In genomic region chr7:16284904-16285303, GRCm38 (mm10) we compare ENCODE assay signal across 8 mouse cellular contexts. TPM values are rescaled to one million over a fixed set of nuclear protein-coding genes. Genes with fewer than 3 reads are reported as not detected.
DNase-seq lines count a peak whose midpoint lies in the region; ATAC-seq lines count a peak whose summit lies in the region.

No protein-coding gene starts in this region.

- no peak for ATAC-seq in neural tube, embryonic 11.5 days (ENCODE audit: insufficient read depth, low FRiP score, low TSS enrichment)
- ATAC-seq in limb, embryonic 13.5 days (ENCODE audit: low FRiP score, low read depth): no peak
- ATAC-seq in inflammation-experienced regulatory T-cells, adult 6 months: no peak

- no peaks in the 10 kb centered on the region for H3K9me3 ChIP-seq in heart, embryonic 10.5 days
- H3K9me3 ChIP-seq in neural tube, embryonic 11.5 days (ENCODE audit: control insufficient read depth, low read length): no peaks in the 10 kb centered on the region
- no peaks in the 10 kb centered on the region for H3K9me3 ChIP-seq in limb, embryonic 13.5 days

- peak overlapping the region; percentile 71 for H3K4me3 ChIP-seq in heart, embryonic 10.5 days
- H3K4me3 ChIP-seq in neural tube, embryonic 11.5 days (ENCODE audit: low read depth, low read length): no peak overlapping the region; the same call in 1 of the 2 replicates
- peak overlapping the region; percentile 61 for H3K4me3 ChIP-seq in limb, embryonic 13.5 days

- H3K9ac ChIP-seq in neural tube, embryonic 11.5 days (ENCODE audit: low read length): no peak overlapping the region
- H3K9ac ChIP-seq in limb, embryonic 13.5 days: peak overlapping the region; percentile 51

- 72% methylated on average over 9 of the region's 9 CpGs for WGBS in heart, embryonic 10.5 days
- WGBS in neural tube, embryonic 11.5 days: 71% methylated on average over 9 of the region's 9 CpGs
- 68% methylated on average over 9 of the region's 9 CpGs for WGBS in limb, embryonic 13.5 days

- H3K27ac ChIP-seq in heart, embryonic 10.5 days: 0 out of 2 replicates have a peak overlapping the region, but pooled peaks have one; percentile 98
- no peak overlapping the region for H3K27ac ChIP-seq in neural tube, embryonic 11.5 days (ENCODE audit: low read depth, low read length)
- H3K27ac ChIP-seq in limb, embryonic 13.5 days: peak overlapping the region; percentile 69; the same call in 1 of the 2 replicates

- no peaks in the 10 kb centered on the region for H3K27me3 ChIP-seq in heart, embryonic 10.5 days (ENCODE audit: insufficient read depth, poor library complexity, severe bottlenecking)
- no peaks in the 10 kb centered on the region for H3K27me3 ChIP-seq in neural tube, embryonic 11.5 days (ENCODE audit: control insufficient read depth, insufficient read depth, low read length)
- H3K27me3 ChIP-seq in limb, embryonic 13.5 days: no peaks in the 10 kb centered on the region

- peaks cover 11% of the 10 kb centered on the region; the same call in 1 of the 2 replicates for H3K4me1 ChIP-seq in heart, embryonic 10.5 days
- H3K4me1 ChIP-seq in neural tube, embryonic 11.5 days (ENCODE audit: control insufficient read depth, insufficient read depth, low read length): no peaks in the 10 kb centered on the region; the same call in 1 of the 2 replicates
- peaks cover 12% of the 10 kb centered on the region for H3K4me1 ChIP-seq in limb, embryonic 13.5 days

- H3K4me2 ChIP-seq in neural tube, embryonic 11.5 days (ENCODE audit: low read depth): peak overlapping the region; percentile 42
- H3K4me2 ChIP-seq in limb, embryonic 13.5 days (replicated peaks): peak overlapping the region; percentile 66

- peaks cover 44% of the 10 kb centered on the region for H3K36me3 ChIP-seq in heart, embryonic 10.5 days
- H3K36me3 ChIP-seq in neural tube, embryonic 11.5 days (ENCODE audit: control insufficient read depth, insufficient read depth, low read length): peaks cover 5% of the 10 kb centered on the region
- H3K36me3 ChIP-seq in limb, embryonic 13.5 days: peaks cover 40% of the 10 kb centered on the region

- DNase-seq in heart, embryonic 10.5 days (ENCODE audit: low spot score): no peak
- no peak for DNase-seq in heart, adult 9 months (ENCODE audit: low spot score in 2 of 2)
- no peak for DNase-seq in neural tube, embryonic 11.5 days (ENCODE audit: low spot score)
- DNase-seq in neural tube, embryonic 10.5 days (ENCODE audit: extremely low spot score, low spot score): no peak
- DNase-seq in embryo, embryonic 9.5 days (ENCODE audit: extremely low spot score): no peak
- DNase-seq in left cerebral cortex, postnatal 10 days (ENCODE audit: extremely low spot score in 1 of 2, low spot score in 2 of 2): no peak

- intact Hi-C loops in left cerebral cortex, postnatal 10 days (cut with DNase I): no loop called here

RNA-seq across cellular contexts. Expression of gene Ccdc9, which starts 1.7 kb away (rescaled TPM):
- polyA plus RNA-seq in heart, embryonic 10.5 days (2016; fragmentation: Nextera tagmentation; extraction: Ambion mirVana): 19.6 and 31.0 TPM in 2 replicates
- polyA plus RNA-seq in neural tube, embryonic 11.5 days (2014; fragmentation: Nextera tagmentation; extraction: Ambion mirVana): 19.6 and 20.8 TPM in 2 replicates
- 26.1 and 29.2 TPM in 2 replicates for polyA plus RNA-seq in limb, embryonic 13.5 days (2015; fragmentation: Nextera tagmentation; extraction: Ambion mirVana)
- 10 to 100 TPM; 10.6 to 16.3 (median 11.5) TPM for polyA plus RNA-seq in inflammation-experienced regulatory T-cells, adult 6 months (2017; shearing (Covaris generic))
- 10 to 100 TPM; 85.5 to 89.0 TPM for total RNA-seq in left cerebral cortex, postnatal 10 days (2021)

RNA-seq across cellular contexts. Expression of gene Inafm1, which starts 11.5 kb away (rescaled TPM):
- 6.2 and 10.0 TPM in 2 replicates for polyA plus RNA-seq in heart, embryonic 10.5 days (2016; fragmentation: Nextera tagmentation; extraction: Ambion mirVana)
- polyA plus RNA-seq in neural tube, embryonic 11.5 days (2014; fragmentation: Nextera tagmentation; extraction: Ambion mirVana): 12.7 and 13.8 TPM in 2 replicates
- 19.0 and 19.9 TPM in 2 replicates for polyA plus RNA-seq in limb, embryonic 13.5 days (2015; fragmentation: Nextera tagmentation; extraction: Ambion mirVana)
- 1 to 10 TPM in 2 of 3 experiments, under 1 TPM in 1; 0.96 to 2.4 (median 2.3) TPM for polyA plus RNA-seq in inflammation-experienced regulatory T-cells, adult 6 months (2017; shearing (Covaris generic))
- total RNA-seq in left cerebral cortex, postnatal 10 days (2021): 10 to 100 TPM; 33.0 to 35.6 TPM

RNA-seq across cellular contexts. Expression of gene Bbc3, which starts 23.3 kb away (rescaled TPM):
- 8.3 and 9.5 TPM in 2 replicates for polyA plus RNA-seq in heart, embryonic 10.5 days (2016; fragmentation: Nextera tagmentation; extraction: Ambion mirVana)
- polyA plus RNA-seq in neural tube, embryonic 11.5 days (2014; fragmentation: Nextera tagmentation; extraction: Ambion mirVana): 8.4 and 11.9 TPM in 2 replicates
- 5.0 and 5.1 TPM in 2 replicates for polyA plus RNA-seq in limb, embryonic 13.5 days (2015; fragmentation: Nextera tagmentation; extraction: Ambion mirVana)
- polyA plus RNA-seq in inflammation-experienced regulatory T-cells, adult 6 months (2017; shearing (Covaris generic)): 1 to 10 TPM in 2 of 3 experiments, under 1 TPM in 1; 0.42 to 1.5 (median 1.2) TPM
- total RNA-seq in left cerebral cortex, postnatal 10 days (2021): 10 to 100 TPM; 30.1 to 34.6 TPM

RNA-seq across cellular contexts. Expression of gene C5ar1, which starts 25.6 kb away (rescaled TPM):
- polyA plus RNA-seq in heart, embryonic 10.5 days (2016; fragmentation: Nextera tagmentation; extraction: Ambion mirVana): 0.31 and 1.0 TPM in 2 replicates
- polyA plus RNA-seq in neural tube, embryonic 11.5 days (2014; fragmentation: Nextera tagmentation; extraction: Ambion mirVana): 2.1 and 2.3 TPM in 2 replicates
- 1.9 and 2.4 TPM in 2 replicates for polyA plus RNA-seq in limb, embryonic 13.5 days (2015; fragmentation: Nextera tagmentation; extraction: Ambion mirVana)
- polyA plus RNA-seq in inflammation-experienced regulatory T-cells, adult 6 months (2017; shearing (Covaris generic)): under 1 TPM in 1 of 3 experiments, not detected in 2; 0.21 TPM
- total RNA-seq in left cerebral cortex, postnatal 10 days (2021): under 1 TPM; 0.71 to 0.83 TPM

RNA-seq across cellular contexts. Expression of gene C5ar2, which starts 41.0 kb away (rescaled TPM):
- polyA plus RNA-seq in heart, embryonic 10.5 days (2016; fragmentation: Nextera tagmentation; extraction: Ambion mirVana): 0.54 and 0.57 TPM in 2 replicates
- polyA plus RNA-seq in neural tube, embryonic 11.5 days (2014; fragmentation: Nextera tagmentation; extraction: Ambion mirVana): 0.07 TPM in 1 of 2 replicates, not detected in the other
- 0.09 and 0.10 TPM in 2 replicates for polyA plus RNA-seq in limb, embryonic 13.5 days (2015; fragmentation: Nextera tagmentation; extraction: Ambion mirVana)
- polyA plus RNA-seq in inflammation-experienced regulatory T-cells, adult 6 months (2017; shearing (Covaris generic)): under 1 TPM in 1 of 3 experiments, not detected in 2; 0.23 TPM
- under 1 TPM; 0.53 to 0.79 TPM for total RNA-seq in left cerebral cortex, postnatal 10 days (2021)
